Mouse (Mus musculus): ENCODE results near the gene Pde4b. TPM values are rescaled to one million over a fixed set of nuclear protein-coding genes. Genes with fewer than 3 reads are reported as not detected.

The Pde4b gene
- polyA plus RNA-seq, 3 experiments from 2014 or later = 35.9 to 91.8 (median 73.1) TPM

- no peak for ATAC-seq
Measured at GRCm38 (mm10) chr4:102579051-102579450, 491.7 kb downstream of the Pde4b start.

- ATAC-seq = no peak
Measured at GRCm38 (mm10) chr4:102579746-102580145, 492.4 kb downstream of the Pde4b start.

- ATAC-seq = no peak
Measured at GRCm38 (mm10) chr4:102582165-102582749, 494.9 kb downstream of the Pde4b start.

GRCm38 (mm10) chr4:102582963-102583362 lies 495.6 kb downstream of the Pde4b start:
- no peak for ATAC-seq

GRCm38 (mm10) chr4:102583469-102583868 lies 496.1 kb downstream of the Pde4b start:
- no peak for ATAC-seq

GRCm38 (mm10) chr4:102584601-102585265 lies 497.4 kb downstream of the Pde4b start:
- ATAC-seq = no peak

DNA sequence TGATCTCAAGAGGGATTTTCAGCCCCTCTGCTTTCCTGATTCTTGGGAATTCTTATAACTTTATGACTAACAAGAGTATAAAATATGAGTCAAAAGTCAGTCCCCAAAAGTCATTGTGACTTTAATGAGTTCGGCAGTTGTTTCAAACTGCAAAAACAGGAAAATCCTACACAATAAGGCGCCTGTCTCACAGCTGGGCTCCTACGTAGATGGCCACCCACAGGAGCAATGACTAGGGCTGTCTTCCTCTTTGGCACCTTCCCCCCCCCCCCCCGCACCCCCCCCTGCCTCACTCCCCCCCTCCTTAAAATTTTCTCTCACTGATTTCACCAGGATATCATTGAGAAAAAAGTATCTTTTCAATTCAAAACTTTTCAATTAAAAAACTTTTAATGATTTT lies 498.2 kb downstream of the Pde4b start:
- no peak for ATAC-seq

- no peak for ATAC-seq
Measured at GRCm38 (mm10) chr4:102586787-102587186, 499.4 kb downstream of the Pde4b start.

GRCm38 (mm10) chr4:102588668-102589455 lies 501.5 kb downstream of the Pde4b start:
- peak; percentile 22 for ATAC-seq

DNA sequence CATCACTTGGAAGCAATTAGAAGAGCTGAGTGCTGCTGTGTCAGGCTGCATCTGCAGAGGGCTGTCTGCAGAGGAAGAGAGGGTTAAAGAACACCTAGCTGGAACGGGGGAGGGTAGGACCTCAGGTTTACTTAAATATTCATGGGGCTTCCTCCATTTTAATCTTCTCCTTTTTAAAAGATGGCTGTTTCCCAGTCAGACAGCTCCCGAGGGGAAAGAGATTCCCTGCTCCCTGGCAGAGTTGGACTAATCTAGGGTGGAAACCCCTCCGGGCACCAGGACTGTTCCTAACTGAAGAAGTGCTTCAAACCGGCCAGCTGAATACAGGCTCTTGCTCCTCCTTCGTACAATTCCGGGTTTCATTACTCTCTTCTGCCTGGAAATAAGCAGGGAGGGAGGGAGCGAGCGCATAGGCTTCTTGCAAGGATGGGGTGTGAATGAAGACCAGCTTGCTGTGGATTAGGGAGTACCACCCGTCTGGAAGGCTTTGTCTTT lies 502.2 kb downstream of the Pde4b start:
- ATAC-seq = no peak

DNA sequence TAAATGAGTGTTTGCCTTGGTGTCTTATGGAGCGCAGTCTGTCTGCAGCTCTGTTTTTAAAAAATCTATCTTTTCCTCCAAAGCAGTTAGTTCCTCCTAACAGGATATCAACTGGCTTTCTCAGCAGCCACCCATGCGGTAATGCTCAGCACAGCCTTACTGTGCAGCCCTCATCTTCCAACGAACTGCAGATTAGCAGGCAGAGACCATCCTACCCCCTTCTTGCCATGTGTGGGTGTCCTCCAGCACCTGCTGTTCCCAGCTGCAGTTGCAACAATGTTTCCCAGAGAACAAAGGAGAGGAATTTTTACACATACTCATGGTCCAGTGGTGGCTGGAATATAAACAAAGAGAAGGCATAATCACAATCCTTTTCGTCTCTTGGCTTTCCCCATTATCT lies 504.5 kb downstream of the Pde4b start:
- no peak for ATAC-seq

GRCm38 (mm10) chr4:102592541-102592940 lies 505.2 kb downstream of the Pde4b start:
- ATAC-seq = no peak

GRCm38 (mm10) chr4:102593631-102594030 lies 506.3 kb downstream of the Pde4b start:
- no peak for ATAC-seq

- no peak for ATAC-seq
Measured at GRCm38 (mm10) chr4:102594506-102594905, 507.2 kb downstream of the Pde4b start.

DNA sequence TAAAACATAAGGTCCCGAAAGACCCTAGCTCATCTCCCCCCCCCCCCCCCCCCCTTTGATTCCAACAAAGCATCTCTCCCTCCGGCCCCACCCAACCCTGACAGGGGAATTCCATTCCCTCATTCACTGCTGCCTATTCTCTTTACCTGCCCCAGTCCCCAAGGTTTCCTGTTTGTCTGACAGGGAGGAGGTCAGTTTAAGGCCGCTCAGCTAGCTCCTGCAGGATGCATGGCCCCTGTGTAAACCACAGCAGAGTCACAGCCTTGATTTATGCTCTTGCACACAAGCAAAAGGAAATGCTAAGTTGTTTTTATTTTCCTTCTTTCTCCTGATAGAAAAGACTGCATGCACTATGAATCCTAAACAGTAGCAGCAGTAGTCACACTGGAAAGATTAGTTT lies 516.6 kb downstream of the Pde4b start:
- peak; percentile 36 for ATAC-seq

GRCm38 (mm10) chr4:102605231-102605630 lies 517.9 kb downstream of the Pde4b start:
- ATAC-seq = no peak

- ATAC-seq = no peak
Measured at GRCm38 (mm10) chr4:102605722-102606341, 518.5 kb downstream of the Pde4b start.

GRCm38 (mm10) chr4:102606825-102607224 lies 519.5 kb downstream of the Pde4b start:
- ATAC-seq = peak; percentile 33

DNA sequence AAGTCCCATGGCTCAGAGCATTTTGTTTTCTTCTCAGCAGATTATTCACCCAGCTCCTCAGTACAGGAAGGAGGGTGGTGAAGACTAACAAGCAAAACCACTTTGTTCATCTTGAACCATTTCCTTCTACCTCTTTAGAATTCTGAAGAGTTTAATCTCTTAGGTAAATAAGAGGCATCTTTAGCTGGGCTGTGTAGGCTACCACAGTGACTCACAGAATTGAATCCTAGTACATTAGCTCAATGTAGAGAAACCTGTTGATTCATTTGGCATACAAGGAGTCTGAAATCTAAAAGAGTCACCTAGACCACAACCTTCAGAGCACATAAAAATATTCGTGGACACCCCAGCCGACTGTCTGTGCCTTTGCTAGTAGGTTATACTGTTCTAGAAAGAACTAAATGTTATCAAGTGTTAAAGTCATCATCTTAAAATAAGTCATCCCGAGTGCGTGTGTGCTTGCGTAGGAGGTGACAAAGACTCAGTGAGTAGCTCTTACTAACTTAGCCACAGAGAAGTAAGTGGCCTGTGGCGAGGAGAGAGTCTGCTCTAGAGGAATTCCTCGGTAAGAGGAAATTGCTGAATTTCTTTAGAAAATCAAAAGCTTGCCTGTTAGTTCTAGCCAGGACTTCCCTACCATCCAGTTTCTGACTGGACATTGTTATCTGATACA lies 520.5 kb downstream of the Pde4b start:
- peak; percentile 54 for ATAC-seq

DNA sequence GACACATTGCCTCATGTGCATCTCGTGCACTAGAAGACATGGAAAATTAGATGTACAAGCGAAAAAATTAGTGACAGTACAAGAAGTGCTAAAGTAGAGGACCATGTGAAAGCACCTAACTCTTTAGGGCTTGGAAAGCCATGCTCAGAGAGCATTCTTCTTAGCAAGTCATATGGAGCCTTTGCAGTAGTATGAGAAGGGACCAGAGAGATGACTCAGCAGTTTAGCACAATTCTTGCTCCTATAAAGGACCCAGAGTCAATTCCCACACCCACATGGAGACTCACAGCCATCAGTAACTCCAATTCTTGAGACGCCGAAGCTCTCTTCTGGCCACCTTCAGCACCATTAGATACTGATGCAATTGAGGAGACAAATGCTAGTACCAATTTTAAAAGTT lies 525.3 kb downstream of the Pde4b start:
- no peak for ATAC-seq

GRCm38 (mm10) chr4:102617774-102618173 lies 530.4 kb downstream of the Pde4b start:
- ATAC-seq = no peak

DNA sequence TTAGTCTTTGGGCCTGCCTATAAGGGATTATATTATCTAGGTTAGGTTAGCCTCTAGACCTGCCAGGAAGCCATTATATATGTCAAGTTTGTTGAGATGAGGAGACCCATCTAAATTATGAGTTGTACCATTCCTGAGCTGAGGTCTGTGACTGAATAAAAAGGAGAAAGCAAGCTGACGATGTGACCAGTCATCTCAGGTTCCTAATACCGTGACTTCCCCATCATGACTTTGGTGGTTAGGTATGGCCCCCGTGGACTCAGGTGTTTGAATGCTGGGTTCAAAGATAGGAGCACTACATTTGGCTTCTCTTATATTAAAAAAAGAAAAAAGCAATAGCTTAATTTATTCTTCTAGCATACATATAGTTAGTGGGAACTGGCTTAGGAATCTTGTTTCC lies 531.3 kb downstream of the Pde4b start:
- ATAC-seq = no peak
